Mouse (Mus musculus): ENCODE results near the gene Tdrd9. TPM values are rescaled to one million over a fixed set of nuclear protein-coding genes. Genes with fewer than 3 reads are reported as not detected.
"Not testable (repeated sequence)": the region's sequence is repeated elsewhere in the genome, so short reads cannot be mapped to it uniquely, and the experiment has no call there.

Gene Tdrd9
- total and polyA plus RNA-seq, 2 experiments from 2014 or later, result 0.39 to 1.5 TPM

GRCm38 (mm10) chr12:112033409-112033975, 62.1 kb downstream of the Tdrd9 start:
- no peak for DNase-seq (ENCODE audit: low spot score)
- TF ChIP-seq CTCF (IDR thresholded peaks at IDR 0.05), result no peak
- Histone ChIP-seq H3K36me3 (ENCODE audit: insufficient read depth, low read length) (no peaks in the 10 kb centered on the region), H3K27ac (ENCODE audit: low read depth, low read length) (no peak overlapping the region), H3K4me2 (ENCODE audit: low read depth, low read length, poor library complexity, severe bottlenecking) (no peak overlapping the region), H3K9me3 (ENCODE audit: low read length) (no peaks in the 10 kb centered on the region), H3K27me3 (ENCODE audit: insufficient read depth, low read length) (no peaks in the 10 kb centered on the region), H3K9ac (replicated peaks; ENCODE audit: low read length, poor library complexity, severe bottlenecking) (no peak overlapping the region), H3K4me3 (ENCODE audit: low read depth, low read length) (no peak overlapping the region), H3K4me1 (ENCODE audit: insufficient read depth, low read length) (no peaks in the 10 kb centered on the region)
- WGBS, result 83% methylated on average over 10 of the region's 10 CpGs
- no peak for ATAC-seq (ENCODE audit: low FRiP score)

GRCm38 (mm10) chr12:112035341-112036100, 64.2 kb downstream of the Tdrd9 start:
- H3K4me1 ChIP-seq (ENCODE audit: insufficient read depth, low read length); H3K27me3 ChIP-seq (ENCODE audit: insufficient read depth, low read length); H3K9me3 ChIP-seq (ENCODE audit: low read length); H3K9ac ChIP-seq (replicated peaks; ENCODE audit: low read length, poor library complexity, severe bottlenecking); H3K27ac ChIP-seq (ENCODE audit: low read depth, low read length); H3K4me3 ChIP-seq (ENCODE audit: low read depth, low read length); H3K36me3 ChIP-seq (ENCODE audit: insufficient read depth, low read length); ATAC-seq (ENCODE audit: low FRiP score); H3K4me2 ChIP-seq (ENCODE audit: low read depth, low read length, poor library complexity, severe bottlenecking): not testable (repeated sequence)
- 88% methylated on average over 6 of the region's 6 CpGs for WGBS
- peak; percentile 15 for DNase-seq (ENCODE audit: low spot score)

GRCm38 (mm10) chr12:112038441-112038840, 67.1 kb downstream of the Tdrd9 start:
- TF ChIP-seq CTCF (IDR thresholded peaks at IDR 0.05), result no peak
- DNase-seq (ENCODE audit: low spot score), result no peak

GRCm38 (mm10) chr12:112039169-112039568, 67.8 kb downstream of the Tdrd9 start:
- WGBS, result 92% methylated on average over 10 of the region's 10 CpGs

More at GRCm38 (mm10) chr12:112038441-112038840, 67.1 kb downstream of the Tdrd9 start:
- no peaks in the 10 kb centered on the region for H3K36me3 ChIP-seq (ENCODE audit: insufficient read depth, low read length)
- H3K27me3 ChIP-seq (ENCODE audit: insufficient read depth, low read length), result no peaks in the 10 kb centered on the region
- H3K9me3 ChIP-seq (ENCODE audit: low read length), result no peaks in the 10 kb centered on the region
- no peak overlapping the region for H3K4me2 ChIP-seq (ENCODE audit: low read depth, low read length, poor library complexity, severe bottlenecking)
- H3K4me1 ChIP-seq (ENCODE audit: insufficient read depth, low read length), result no peaks in the 10 kb centered on the region
- H3K9ac ChIP-seq (replicated peaks; ENCODE audit: low read length, poor library complexity, severe bottlenecking), result no peak overlapping the region
- no peak overlapping the region for H3K4me3 ChIP-seq (ENCODE audit: low read depth, low read length)
- no peak for ATAC-seq (ENCODE audit: low FRiP score)
- WGBS, result 95% methylated on average over 10 of the region's 10 CpGs
- no peak overlapping the region for H3K27ac ChIP-seq (ENCODE audit: low read depth, low read length)

GRCm38 (mm10) chr12:112042681-112043080, 71.3 kb downstream of the Tdrd9 start:
- no peaks in the 10 kb centered on the region for H3K4me1 ChIP-seq (ENCODE audit: insufficient read depth, low read length)
- 90% methylated on average over 14 of the region's 14 CpGs for WGBS
- no peak overlapping the region for H3K4me2 ChIP-seq (ENCODE audit: low read depth, low read length, poor library complexity, severe bottlenecking)

More at GRCm38 (mm10) chr12:112039169-112039568, 67.8 kb downstream of the Tdrd9 start:
- no peaks in the 10 kb centered on the region for H3K9me3 ChIP-seq (ENCODE audit: low read length)
- H3K4me1 ChIP-seq (ENCODE audit: insufficient read depth, low read length), result no peaks in the 10 kb centered on the region
- H3K4me2 ChIP-seq (ENCODE audit: low read depth, low read length, poor library complexity, severe bottlenecking), result no peak overlapping the region
- no peaks in the 10 kb centered on the region for H3K36me3 ChIP-seq (ENCODE audit: insufficient read depth, low read length)
- H3K4me3 ChIP-seq (ENCODE audit: low read depth, low read length), result no peak overlapping the region
- no peak overlapping the region for H3K27ac ChIP-seq (ENCODE audit: low read depth, low read length)
- DNase-seq (ENCODE audit: low spot score) (no peak), ATAC-seq (ENCODE audit: low FRiP score) (no peak)
- H3K27me3 ChIP-seq (ENCODE audit: insufficient read depth, low read length), result no peaks in the 10 kb centered on the region
- no peak overlapping the region for H3K9ac ChIP-seq (replicated peaks; ENCODE audit: low read length, poor library complexity, severe bottlenecking)
- TF ChIP-seq CTCF (IDR thresholded peaks at IDR 0.05), result no peak

GRCm38 (mm10) chr12:112077651-112078050, 106.3 kb downstream of the Tdrd9 start:
- H3K4me3 ChIP-seq (ENCODE audit: low read depth, low read length), result no peak overlapping the region
- H3K36me3 ChIP-seq (ENCODE audit: insufficient read depth, low read length), result no peaks in the 10 kb centered on the region
- ATAC-seq (ENCODE audit: low FRiP score) (no peak), DNase-seq (ENCODE audit: low spot score) (peak; percentile 55)
- TF ChIP-seq CTCF (IDR thresholded peaks at IDR 0.05), result peak; percentile 80
- H3K9me3 ChIP-seq (ENCODE audit: low read length), result no peaks in the 10 kb centered on the region
- no peaks in the 10 kb centered on the region for H3K4me1 ChIP-seq (ENCODE audit: insufficient read depth, low read length)
- no peak overlapping the region for H3K9ac ChIP-seq (replicated peaks; ENCODE audit: low read length, poor library complexity, severe bottlenecking)
- no peak overlapping the region for H3K27ac ChIP-seq (ENCODE audit: low read depth, low read length)
- no peak overlapping the region for H3K4me2 ChIP-seq (ENCODE audit: low read depth, low read length, poor library complexity, severe bottlenecking)
- 20% methylated on average over 6 of the region's 6 CpGs for WGBS
- H3K27me3 ChIP-seq (ENCODE audit: insufficient read depth, low read length), result no peaks in the 10 kb centered on the region

More at GRCm38 (mm10) chr12:112042681-112043080, 71.3 kb downstream of the Tdrd9 start:
- Histone ChIP-seq H3K36me3 (ENCODE audit: insufficient read depth, low read length) (no peaks in the 10 kb centered on the region), H3K27ac (ENCODE audit: low read depth, low read length) (no peak overlapping the region), H3K4me3 (ENCODE audit: low read depth, low read length) (no peak overlapping the region), H3K9me3 (ENCODE audit: low read length) (no peaks in the 10 kb centered on the region), H3K27me3 (ENCODE audit: insufficient read depth, low read length) (no peaks in the 10 kb centered on the region), H3K9ac (replicated peaks; ENCODE audit: low read length, poor library complexity, severe bottlenecking) (no peak overlapping the region)
- DNase-seq (ENCODE audit: low spot score), result no peak
- TF ChIP-seq CTCF (IDR thresholded peaks at IDR 0.05), result no peak
- no peak for ATAC-seq (ENCODE audit: low FRiP score)
